Mouse (Mus musculus) embryo, embryonic 11 days (tissue): ENCODE measurements around the gene Tekt4.

ENCODE experiments used
- DNase-seq: peaks from one replicate; pipeline ENCODE4 v3.0.0-alpha.2; 2015

Gene Tekt4

DNA sequence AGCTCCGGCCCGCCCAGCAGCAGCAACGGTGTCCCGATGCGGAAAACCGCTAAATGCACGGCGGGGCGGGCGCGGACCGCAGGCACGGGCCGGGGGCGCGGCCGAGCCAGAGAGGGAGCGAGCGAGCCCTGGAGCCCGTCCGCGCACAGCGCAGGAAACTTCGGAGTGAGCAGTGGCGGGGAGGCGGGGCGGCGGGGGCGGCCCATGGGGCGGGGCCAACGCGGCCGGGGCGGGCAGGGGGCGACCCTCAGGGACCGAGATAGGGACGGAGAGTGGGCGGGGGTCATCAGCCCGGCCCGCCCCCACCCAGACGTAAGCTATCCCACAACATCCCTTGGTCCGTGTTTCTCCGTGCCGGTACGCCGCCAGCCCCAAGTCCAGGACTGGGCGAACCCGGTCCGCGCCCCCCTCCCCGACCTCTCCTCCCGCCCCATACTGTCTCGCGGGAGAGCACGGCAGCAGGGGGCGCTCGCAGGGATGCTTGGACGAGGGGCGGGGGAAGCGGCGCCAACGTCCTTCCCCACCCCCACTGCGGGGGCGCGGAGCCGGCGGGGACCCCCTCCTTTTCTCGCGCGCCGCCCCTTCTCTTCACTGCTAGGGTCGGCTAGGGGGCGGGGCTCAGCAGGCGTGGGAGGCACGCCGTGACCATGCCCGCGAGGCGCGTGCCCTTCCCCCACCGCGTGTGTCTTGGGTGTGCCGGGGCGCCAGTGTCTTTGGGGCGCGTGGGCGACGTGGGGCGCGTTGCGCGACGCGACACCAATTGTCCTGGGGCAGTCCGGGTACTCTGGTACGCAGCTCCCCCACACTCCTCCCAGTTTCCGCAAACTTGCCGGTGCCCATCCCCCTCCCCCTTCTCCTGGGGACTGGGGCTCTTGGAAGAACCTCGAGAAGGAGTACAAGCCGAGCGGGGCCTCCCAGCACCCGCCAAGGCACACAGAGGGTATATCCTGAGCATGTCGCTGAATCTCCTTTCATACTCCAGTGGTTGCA is 20.5 kb upstream of the Tekt4 start, which contains the start of gene Cacna1h:
Gene Cacna1h (minus strand): TSS at position 167 of the 990 bp plus-strand sequence.
- DNase-seq = peak; percentile 89

DNA sequence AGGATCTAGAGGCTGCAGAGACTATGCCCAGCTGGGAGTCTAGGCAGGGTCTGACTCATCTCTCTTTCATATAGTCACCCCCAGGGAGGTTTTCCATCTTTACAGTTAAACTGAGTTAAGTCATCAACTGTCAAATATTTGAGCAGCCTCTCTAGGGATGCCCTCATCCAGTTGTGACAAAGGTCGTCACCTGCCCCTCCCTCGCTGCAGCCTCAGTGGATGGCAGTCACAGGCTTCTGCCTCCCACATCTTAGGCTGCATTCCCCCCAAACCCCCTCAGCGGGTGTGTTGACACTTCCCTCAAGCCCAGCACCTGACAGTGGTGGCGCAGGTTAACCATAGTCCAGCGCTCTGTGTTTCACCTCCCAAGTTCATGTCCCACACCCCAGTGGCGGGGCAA is 13.0 kb upstream of the Tekt4 start:
- DNase-seq = no peak

DNA sequence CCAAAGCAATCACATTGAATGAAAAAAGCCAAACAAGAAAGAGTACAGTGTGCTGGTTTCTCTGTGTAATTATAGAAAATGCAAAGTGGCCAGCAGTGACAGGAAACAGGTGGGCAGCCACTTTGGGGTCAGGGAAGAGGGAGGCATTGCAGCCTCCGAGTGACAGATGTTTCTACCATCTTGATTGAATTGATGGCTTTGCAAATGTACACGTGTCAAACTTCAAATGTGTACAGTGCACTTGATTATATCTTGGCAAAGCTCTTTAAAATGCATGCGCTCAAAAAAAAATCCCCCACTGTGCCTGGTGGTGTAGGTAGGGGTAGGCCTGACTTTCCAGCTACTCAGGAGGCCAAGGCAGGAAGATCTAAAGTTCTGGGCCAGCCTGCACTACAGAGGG is 11.5 kb upstream of the Tekt4 start:
- DNase-seq = no peak

DNA sequence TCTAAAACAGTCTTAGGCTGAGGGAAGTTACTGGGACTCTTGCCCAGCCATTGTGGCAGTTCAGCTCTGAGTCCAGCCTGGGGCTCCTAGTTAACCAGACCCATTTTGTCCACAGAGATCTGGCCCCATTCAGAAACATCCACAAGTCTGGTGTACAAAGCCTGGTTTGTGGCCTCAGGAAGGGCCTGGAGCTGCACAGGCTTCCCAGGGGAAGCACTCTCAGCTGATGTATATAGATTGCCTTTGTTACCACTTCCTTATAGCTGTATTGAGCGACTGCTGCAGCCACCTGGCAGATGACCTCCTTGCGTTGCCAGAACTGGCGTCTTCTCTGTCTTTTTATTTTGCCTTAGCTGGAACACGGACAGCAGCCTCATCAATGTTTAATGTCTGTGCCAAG is 9.3 kb upstream of the Tekt4 start:
- no peak for DNase-seq

DNA sequence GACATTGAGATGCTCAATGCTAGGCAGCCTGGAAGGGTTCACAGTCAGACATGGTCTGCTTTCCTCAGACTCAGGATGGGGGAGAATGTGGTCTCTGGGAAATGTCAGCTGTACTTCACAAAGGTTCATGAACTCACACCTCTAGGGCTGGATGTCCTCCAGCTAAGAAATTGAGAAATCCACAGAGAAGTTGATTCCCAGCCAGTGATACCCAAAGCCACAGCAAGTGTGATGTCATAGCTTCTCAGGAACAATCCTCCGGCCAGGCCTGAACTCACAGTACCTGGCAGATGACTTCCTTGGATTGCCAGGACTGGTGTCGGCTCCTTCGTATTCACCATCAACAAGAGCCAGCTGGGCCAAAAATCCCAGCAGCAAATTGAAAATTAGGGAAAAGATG is 8.6 kb upstream of the Tekt4 start:
- no peak for DNase-seq

DNA sequence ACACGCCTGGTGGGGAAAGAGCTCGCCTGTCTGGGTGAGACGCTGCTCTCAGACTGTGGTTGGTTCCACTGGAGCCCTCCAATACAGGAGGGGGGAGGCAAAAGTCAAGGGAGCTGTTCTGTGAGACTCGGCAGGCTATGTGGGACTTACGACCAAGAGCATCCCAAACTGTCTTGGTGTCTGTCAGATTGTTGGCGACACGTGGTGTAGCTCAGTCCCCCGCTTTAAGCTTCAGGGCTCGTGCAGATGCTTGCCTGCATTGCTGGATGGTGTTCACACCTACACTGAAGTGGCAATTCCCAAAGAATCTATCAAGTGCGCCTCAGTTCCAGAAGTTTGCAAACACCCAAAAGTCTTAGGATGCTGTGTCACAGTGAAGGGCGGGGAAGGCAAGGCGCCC is 6.5 kb upstream of the Tekt4 start:
- DNase-seq = no peak

DNA sequence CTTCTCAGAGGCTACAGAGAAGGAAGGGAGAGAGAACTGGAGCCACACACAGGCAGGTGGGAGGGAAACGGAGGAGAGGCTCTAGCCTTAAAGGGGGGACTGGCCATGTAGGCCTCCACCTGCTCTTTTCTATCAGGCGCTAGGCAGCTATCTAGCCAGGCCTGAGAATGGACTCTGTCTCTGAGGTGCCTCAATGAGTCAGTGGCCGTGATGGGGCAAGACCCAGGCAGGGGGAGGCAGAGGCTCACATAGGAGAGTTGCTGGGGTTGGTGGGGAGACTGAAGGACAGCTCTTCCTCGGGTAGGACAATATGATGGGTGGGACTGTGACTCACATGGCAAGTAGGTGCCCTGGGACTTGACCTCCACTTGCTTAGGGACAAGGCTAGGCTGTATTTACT is 4.1 kb upstream of the Tekt4 start:
- no peak for DNase-seq

DNA sequence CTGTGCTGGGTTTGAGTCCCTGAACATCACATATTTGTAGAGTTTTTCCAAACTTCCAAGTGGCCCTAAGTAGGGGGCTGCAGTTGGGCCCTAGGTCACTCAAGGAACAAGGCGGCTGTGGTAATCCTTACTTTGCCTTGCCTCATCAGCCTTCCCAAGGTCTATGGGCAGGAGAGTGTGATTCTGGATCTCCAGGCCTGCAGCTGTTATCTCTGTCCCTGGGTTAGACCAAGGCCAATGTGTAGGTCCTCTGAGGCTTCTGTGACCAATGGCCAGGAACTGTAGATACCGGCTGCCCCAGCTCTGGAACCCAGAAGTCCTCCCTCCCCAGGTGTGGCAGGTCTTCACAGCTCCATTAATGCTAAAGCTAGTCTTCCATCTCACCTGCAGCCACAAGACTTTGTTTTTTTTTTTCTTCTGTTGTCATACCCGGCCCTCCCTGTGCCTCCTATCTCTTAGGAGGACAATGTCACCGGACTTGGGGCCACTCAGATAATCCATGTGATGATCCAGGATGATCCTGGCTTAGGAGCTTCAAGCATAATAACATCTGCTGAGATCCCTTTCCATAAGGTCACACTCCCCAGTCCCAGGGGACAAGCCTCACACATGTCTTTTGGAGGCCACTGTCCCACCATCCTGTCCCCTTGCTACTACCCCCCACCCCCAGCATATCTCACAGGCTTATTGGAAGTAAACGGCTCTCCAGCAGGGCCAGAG is 2.0 kb upstream of the Tekt4 start:
- no peak for DNase-seq

DNA sequence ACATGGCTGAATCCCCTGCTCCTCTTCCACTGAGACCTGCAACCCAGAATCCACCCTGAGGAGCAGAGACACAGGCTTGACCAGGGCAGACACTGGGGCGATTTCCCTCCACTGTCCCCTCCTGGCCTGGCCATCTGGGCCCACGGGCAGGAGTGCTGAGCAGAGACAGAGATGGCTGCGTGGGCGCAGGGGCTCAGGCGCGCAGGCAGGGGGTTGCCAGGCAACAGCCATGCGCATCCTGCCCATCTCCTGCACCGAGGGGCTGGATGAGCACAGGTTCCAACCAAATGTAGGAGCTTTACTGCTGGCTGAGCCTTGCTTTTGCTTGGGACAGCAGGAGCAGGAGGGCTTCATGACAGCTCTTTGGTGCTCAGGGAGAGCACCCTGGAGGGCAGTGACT is 2.1 kb downstream of the Tekt4 start:
- no peak for DNase-seq

DNA sequence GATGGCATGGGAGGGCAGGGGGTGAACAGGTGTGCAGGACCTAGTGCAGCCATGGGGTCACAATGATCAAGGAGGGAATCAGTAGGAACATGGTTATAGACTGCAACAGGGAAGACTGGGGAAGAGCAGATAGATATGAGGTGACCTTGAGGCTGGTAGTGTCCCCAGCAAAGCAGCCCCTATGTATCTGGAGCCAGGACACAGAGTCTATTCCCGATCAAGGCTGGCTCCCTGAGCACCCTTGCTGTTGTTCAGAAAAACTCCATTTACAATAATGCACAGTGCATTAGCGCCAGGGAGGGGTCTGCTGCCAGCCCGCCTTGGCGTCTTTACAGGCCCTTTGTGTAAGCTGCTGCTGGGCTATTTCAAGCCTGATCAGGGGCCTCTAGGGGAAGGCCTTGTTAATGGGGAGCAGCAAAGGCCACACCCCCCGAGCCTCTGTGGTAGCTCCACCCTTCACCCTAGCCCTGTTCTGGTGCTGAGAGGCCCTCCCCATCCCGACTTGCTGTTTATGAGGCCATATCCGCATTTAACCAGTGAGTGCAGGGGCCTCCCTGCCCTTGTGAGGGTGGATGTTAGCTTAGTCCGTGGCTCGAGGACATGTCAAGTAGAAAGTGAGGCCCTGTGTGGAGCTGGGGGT is 7.9 kb downstream of the Tekt4 start:
- peak; percentile 49 for DNase-seq

DNA sequence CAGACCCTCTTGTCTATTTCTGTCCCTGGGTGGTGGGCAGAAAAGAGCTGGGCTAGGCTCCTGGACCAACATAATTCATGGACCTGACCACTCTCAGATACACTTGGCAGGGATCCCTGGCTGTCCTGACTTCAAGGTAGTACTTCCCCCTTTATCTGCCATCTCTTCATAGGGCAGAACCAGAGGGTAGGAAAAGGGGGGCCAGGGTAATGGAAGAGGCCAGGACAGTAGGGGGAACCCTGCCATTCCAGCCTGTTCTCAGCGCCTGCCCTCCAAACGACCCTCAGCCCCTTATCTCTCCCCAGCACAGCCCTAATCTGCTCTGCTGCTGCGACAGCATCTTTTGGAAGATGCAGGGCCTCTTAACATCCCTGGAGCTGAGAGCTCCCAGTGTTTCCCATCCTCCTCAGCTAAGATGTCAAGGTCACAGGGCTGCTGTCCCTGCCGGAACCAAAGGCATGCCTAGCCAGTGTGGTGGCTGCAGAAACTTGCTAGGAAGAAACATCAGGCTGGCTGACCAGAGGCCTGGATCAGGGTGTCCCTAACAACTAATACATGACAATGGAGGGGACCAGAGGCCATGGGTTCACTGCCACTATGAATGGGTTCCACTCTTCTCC is 9.0 kb downstream of the Tekt4 start:
- no peak for DNase-seq

DNA sequence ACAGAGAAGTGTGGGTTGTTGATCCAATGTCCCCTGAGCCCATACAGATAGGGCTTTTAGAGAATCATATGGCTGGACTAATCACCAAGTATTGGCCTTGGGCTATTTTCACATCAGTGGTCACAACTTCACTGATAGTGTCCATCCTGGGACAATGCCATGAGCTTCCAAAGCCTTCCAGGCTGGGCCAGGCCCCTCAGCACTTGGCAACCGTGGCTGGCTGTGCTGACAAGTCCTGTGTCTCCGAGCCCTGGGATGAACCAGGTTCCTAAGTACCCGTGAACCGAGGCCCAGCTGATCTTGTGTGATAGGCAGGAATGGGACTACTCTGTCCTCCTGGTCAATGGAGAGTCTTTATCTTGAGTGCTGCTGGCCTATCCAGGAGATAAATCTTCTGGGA is 9.7 kb downstream of the Tekt4 start:
- DNase-seq = no peak

DNA sequence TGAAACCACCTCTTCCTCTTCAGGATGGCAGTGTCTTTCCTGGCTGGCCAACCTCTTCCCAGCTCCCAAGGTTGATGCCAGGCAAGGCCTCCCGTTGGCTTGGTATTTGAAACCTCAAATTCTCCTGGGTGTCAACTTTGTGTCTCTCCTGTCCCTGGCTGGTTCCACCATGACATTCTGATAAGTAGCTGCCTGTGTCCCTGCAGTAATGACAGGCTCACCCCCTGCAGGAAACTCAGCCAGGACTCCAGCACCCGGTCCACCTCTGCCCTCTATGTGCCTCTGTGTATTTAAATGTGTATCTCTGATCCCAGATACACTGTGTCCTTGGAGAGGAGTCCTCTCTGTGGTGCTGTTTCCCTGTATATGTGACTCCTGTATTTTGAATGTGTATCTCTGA is 11.8 kb downstream of the Tekt4 start:
- no peak for DNase-seq

DNA sequence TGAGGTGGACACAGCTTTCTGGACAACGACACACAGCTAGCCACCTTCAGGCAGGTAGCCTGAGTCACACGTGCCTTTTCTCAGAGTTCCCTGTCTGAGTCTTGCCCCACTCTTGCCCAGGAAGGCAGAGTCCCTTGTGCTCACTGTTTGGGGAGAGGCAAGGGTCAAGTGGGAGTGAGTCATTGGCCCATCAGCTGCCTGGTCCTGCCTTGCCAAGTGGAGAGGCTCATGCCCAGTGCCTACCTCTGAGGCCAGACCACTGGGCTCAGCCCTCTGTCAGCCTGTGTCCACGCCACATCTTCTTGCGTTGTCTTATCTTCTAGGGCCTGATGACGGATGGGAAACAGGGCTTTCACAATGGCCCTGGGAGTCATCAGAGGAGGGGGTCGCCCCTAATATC is 13.4 kb downstream of the Tekt4 start:
- DNase-seq = no peak

DNA sequence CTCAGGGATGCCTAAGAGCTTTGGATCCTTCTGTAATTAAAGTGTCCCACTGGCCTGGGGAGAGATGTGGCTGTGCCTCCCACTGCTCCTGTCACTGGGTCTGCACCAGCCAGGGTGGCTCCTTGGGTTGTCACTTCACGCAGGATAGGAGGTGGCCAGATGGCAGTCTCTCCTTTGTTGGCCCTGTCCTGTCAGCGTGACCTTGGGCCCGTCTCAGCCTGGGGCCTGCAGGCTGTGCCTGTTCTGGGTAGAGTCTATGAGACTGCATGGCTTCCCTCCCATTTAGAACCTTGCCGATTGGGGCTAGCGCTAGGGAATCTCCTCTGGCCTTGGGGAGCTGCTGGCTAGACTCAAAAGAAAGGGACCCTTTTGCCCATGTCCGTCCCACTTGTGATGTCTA is 13.9 kb downstream of the Tekt4 start:
- DNase-seq = no peak

DNA sequence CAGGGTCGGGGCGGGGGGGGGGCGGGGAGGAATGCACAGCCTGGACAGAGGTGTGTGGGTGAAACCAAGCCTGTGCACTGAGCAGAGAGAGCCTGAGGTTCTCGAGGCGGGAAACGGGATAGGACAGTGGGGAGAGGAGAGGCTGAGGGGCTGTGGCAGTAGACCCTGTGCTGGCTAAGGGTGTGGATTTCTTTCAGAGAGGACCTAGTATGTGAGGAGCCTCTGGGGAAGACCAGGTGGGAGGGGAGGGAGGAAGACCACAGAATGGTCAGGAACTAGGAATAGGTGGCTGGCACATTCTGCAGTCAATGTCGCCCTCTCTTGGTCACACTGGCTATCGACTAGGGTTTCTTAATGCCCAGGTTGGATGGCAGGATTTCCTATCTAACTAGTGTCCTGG is 15.4 kb downstream of the Tekt4 start:
- peak; percentile 79 for DNase-seq

DNA sequence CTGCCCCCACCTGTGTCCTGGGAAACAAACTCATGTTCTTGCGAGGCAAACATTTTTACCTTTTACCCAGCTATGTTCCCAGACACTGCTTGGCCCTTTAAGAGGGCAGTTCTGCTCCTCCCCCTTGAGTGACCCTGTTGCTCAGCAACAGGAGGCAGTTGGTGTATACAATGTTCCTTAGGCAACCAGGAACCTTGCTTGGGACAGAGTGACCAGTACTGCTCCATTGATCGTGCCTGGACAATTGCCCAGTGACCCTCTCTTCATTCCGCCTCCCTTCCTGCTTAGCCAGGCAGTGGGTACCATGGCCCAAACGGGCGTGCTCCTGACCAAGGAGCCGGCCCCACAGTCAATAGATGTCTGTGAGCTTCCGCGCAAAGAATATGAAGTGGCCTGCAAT is 17.0 kb downstream of the Tekt4 start:
- peak; percentile 34 for DNase-seq

DNA sequence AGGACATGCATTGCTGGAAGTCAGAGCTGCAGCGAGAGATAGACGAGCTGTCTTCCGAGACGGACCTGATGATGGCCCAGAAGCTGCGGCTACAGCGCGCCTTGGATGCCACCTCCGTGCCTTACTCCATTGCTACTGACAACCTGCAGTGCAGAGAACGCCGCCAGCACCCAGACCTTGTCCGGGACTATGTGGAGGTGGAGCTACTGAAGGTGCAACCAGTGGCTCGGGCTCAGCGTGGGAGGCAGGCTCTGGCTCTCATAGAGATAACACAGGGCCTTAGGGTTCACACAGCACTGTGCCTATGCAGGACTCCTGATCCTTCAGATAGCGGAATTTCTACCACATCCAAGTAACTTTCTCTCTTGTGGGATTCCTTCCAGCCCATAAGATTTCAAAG is 17.6 kb downstream of the Tekt4 start:
- no peak for DNase-seq

DNA sequence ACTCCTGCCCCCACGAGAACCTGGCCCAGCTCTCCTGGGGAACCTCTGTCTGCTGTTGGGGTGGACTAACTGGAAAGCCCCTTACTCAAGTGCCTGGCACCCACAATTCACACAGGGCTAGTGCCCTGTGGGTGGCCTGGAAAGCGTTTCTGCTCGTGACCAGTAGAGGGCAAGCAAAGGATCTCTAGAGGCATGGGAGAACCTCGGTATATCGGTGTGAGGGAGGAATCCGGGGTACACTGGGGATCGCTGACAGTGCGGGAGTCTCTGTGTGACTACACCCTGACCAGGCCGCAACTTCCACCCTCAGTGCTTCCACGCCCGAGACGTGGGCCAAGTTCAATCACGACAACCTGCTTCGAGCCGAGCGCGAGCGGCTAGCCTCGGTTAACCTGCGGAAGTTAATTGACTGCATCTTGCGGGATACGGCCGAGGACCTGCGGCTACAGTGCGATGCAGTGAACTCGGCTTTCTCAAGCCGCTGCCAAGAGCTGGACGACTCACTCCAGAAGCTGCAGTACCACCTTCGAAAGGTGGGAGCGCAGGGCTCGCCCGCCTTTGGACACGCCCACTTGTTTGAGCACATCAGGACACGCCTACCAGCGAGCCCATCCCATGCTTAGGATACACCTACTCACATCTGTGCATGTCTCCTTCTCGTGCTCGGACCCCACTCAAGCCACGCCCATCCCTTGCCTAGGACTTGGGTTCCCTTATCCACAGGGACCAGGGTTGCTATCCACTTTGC is 20.1 kb downstream of the Tekt4 start:
- DNase-seq = peak; percentile 86

DNA sequence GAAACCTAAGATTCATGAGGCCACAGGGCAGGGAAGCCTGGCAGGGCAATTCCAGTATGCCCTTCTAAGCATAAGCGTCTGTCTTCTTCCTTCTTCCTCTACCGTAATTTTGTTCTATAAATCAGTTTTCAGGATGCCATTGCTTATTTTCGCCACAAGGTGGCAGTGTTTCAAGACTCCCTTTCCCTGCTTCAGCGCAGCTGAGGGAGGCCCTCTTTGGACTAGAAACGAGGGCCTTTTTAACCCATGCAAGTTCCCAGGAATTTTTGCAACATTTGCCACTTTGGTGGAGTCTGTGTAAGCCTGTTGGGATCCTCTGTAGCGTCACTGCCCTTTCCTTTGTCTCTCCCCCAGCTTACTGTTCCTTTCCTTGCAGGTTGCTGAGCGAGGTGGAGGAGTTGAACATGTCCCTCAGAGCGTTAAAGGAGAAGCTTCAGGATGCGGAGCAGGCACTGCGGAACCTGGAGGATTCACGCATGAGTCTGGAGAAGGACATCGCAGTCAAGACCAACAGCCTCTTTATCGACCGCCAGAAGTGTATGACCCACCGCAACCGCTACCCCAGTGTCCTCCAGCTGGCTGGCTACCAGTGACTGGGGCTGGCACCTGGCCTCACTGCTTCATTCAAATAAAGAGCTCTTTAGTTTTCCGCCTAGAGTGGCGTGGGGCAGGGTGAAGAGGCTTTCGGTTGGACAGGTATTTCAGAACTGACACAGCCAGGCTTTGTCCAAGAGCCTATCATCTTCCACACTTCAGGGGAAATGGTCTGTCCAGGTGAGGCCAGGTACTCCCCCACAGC is 21.7 kb downstream of the Tekt4 start:
- DNase-seq = peak; percentile 77

DNA sequence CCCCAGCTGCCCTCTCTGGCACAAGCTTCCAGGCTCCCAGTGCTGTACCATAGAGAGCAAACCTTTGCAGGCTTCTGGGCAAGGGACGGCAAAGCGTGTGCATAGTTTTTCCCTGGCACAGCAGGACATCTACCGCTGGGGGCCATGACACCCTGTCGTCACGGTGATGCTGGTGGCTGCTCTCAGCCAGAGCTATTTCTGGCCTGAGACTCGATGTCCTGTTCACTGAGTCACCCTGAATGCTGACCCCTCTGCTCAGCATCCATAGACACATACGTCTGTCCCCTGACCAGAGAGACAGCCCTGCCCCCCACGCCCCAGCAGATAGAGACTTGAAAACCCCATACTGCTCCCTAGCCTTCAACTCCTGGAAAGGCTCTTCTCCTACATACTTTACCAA is 25.7 kb downstream of the Tekt4 start:
- DNase-seq = no peak

DNA sequence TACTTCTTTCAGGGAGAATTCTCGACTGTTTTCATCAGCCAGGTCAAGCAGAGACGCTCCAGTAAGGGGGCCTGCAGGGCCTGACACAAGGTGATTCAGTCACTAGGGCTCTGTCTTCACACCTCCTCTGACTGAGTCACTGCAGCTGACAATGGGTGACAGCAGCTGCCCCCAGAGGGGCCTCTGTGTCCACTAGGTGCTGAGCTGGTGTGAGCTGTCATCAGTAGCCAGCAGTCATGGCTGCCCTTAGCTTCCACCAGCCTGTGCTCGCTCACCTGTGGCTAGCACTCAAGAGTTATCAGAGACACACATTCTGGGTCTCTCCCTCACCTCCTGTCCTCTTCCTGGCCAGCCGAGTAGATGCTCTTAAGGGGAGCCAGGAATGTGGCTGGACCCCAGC is 26.4 kb downstream of the Tekt4 start:
- no peak for DNase-seq
